Mouse (Mus musculus): Measurements from ENCODE around the gene Cilp. TPM values are rescaled to one million over a fixed set of nuclear protein-coding genes. Genes with fewer than 3 reads are reported as not detected.
A peak's percentile ranks its signal among the peaks of the same experiment; 100 is the strongest.

Gene Cilp
- total RNA-seq, 2 experiments from 2014 or later = 0.18 TPM; not detected in 1

- peak in 1 of 2 experiments; percentile 17 for DNase-seq (ENCODE audit: low spot score in 2 of 2)
Observed at GRCm38 (mm10) chr9:65293580-65293972, 28.6 kb downstream of the Cilp start.

GRCm38 (mm10) chr9:65293973-65294715 lies 29.2 kb downstream of the Cilp start, which contains the start of gene Clpx:
Clpx (plus strand) TSS chr9:65294260.
- DNase-seq (ENCODE audit: low spot score in 2 of 2) = peak; percentile 97 to 98

- DNase-seq (ENCODE audit: low spot score in 2 of 2) = no peak
Observed at GRCm38 (mm10) chr9:65294716-65295378, 29.9 kb downstream of the Cilp start.

GRCm38 (mm10) chr9:65297056-65297455 lies 32.1 kb downstream of the Cilp start:
- DNase-seq (ENCODE audit: low spot score in 2 of 2) = no peak

- DNase-seq (ENCODE audit: low spot score in 2 of 2) = no peak
Observed at GRCm38 (mm10) chr9:65298761-65299160, 33.8 kb downstream of the Cilp start.

- no peak for DNase-seq (ENCODE audit: low spot score in 2 of 2)
Observed at GRCm38 (mm10) chr9:65299650-65300049, 34.7 kb downstream of the Cilp start.

- no peak for DNase-seq (ENCODE audit: low spot score in 2 of 2)
Observed at GRCm38 (mm10) chr9:65302327-65302983, 37.5 kb downstream of the Cilp start.

GRCm38 (mm10) chr9:65303586-65303985 lies 38.6 kb downstream of the Cilp start:
- DNase-seq (ENCODE audit: low spot score in 2 of 2) = no peak

- no peak for DNase-seq (ENCODE audit: low spot score in 2 of 2)
Observed at GRCm38 (mm10) chr9:65304300-65304699, 39.3 kb downstream of the Cilp start.

GRCm38 (mm10) chr9:65306672-65307071 lies 41.7 kb downstream of the Cilp start:
- no peak for DNase-seq (ENCODE audit: low spot score in 2 of 2)

- DNase-seq (ENCODE audit: low spot score in 2 of 2) = no peak
Observed at GRCm38 (mm10) chr9:65308011-65308410, 43.0 kb downstream of the Cilp start.

GRCm38 (mm10) chr9:65312669-65313357 lies 47.8 kb downstream of the Cilp start:
- no peak for DNase-seq (ENCODE audit: low spot score in 2 of 2)

GRCm38 (mm10) chr9:65313846-65314245 lies 48.9 kb downstream of the Cilp start:
- DNase-seq (ENCODE audit: low spot score in 2 of 2) = no peak

GRCm38 (mm10) chr9:65322255-65322900 lies 57.4 kb downstream of the Cilp start:
- no peak for DNase-seq (ENCODE audit: low spot score in 2 of 2)

- no peak for DNase-seq (ENCODE audit: low spot score in 2 of 2)
Observed at GRCm38 (mm10) chr9:65325971-65326370, 61.0 kb downstream of the Cilp start.

- no peak for DNase-seq (ENCODE audit: low spot score in 2 of 2)
Observed at GRCm38 (mm10) chr9:65327371-65327770, 62.4 kb downstream of the Cilp start.

Other genes with a start within 250 kb of the Cilp start
- 100 to 1,000 TPM; 154 to 163 TPM for gene Hacd3, start 243.5 kb upstream of the Cilp start, total RNA-seq (2021)
- 100 to 1,000 TPM; 134 to 140 TPM for gene Dpp8, start 232.8 kb upstream of the Cilp start, total RNA-seq (2021)
- 10 to 100 TPM; 37.7 to 44.7 TPM for gene Igdcc4, start 163.7 kb upstream of the Cilp start, total RNA-seq (2021)
- 1 to 10 TPM; 5.4 to 7.1 TPM for gene Igdcc3, start 124.0 kb upstream of the Cilp start, total RNA-seq (2021)
- 1 to 10 TPM; 4.5 to 5.6 TPM for gene Parp16, start 69.8 kb upstream of the Cilp start, total RNA-seq (2021)
- 10 to 100 TPM; 27.8 to 31.6 TPM for gene Clpx, start 29.1 kb downstream of the Cilp start, total RNA-seq (2021)
- gene Pdcd7, start 80.9 kb downstream of the Cilp start, total RNA-seq (2021) = 10 to 100 TPM; 23.2 to 25.4 TPM
- gene Ubap1l, start 95.9 kb downstream of the Cilp start, total RNA-seq (2021) = 1 to 10 TPM; 4.6 to 5.3 TPM
- gene Kbtbd13, start 126.5 kb downstream of the Cilp start, total RNA-seq (2021) = under 1 TPM; 0.13 to 0.43 TPM
- 1 to 10 TPM; 4.1 to 5.3 TPM for gene Rasl12, start 133.3 kb downstream of the Cilp start, total RNA-seq (2021)
- gene Slc51b, start 157.8 kb downstream of the Cilp start, total RNA-seq (2021) = not detected
- 10 to 100 TPM; 19.3 to 21.3 TPM for gene Mtfmt, start 170.6 kb downstream of the Cilp start, total RNA-seq (2021)
- gene Spg21, start 195.8 kb downstream of the Cilp start, total RNA-seq (2021) = 10 to 100 TPM; 27.2 to 34.5 TPM